Mouse (Mus musculus): ENCODE measurements around the gene Cyfip2. TPM values are rescaled to one million over a fixed set of nuclear protein-coding genes. Genes with fewer than 3 reads are reported as not detected.

Gene Cyfip2
- polyA plus RNA-seq (2014; fragmentation: Illumina TruSeq; extraction: RNeasy Lipid Tissue Mini Kit (QIAGEN cat#74804); ENCODE audit: low replicate concordance): 3.7 TPM

GRCm38 (mm10) chr11:46312523-46313035, at the start of gene Cyfip2:
Gene Cyfip2, minus strand, starts transcription at chr11:46312859.

GRCm38 (mm10) chr11:46235334-46235733, 77.3 kb downstream of the Cyfip2 start, which contains the start of gene Fndc9:
Gene Fndc9, plus strand, starts transcription at chr11:46235531.

GRCm38 (mm10) chr11:46165866-46166585, 146.6 kb downstream of the Cyfip2 start, which contains the start of gene Nipal4:
Gene Nipal4, minus strand, starts transcription at chr11:46166508.

Other genes with a start within 250 kb of the Cyfip2 start
- gene Nipal4, start 146.4 kb downstream of the Cyfip2 start, polyA plus RNA-seq (2014; fragmentation: Illumina TruSeq; extraction: RNeasy Lipid Tissue Mini Kit (QIAGEN cat#74804); ENCODE audit: low replicate concordance): 0.19 TPM
- not detected for gene Fndc9, start 77.3 kb downstream of the Cyfip2 start, polyA plus RNA-seq (2014; fragmentation: Illumina TruSeq; extraction: RNeasy Lipid Tissue Mini Kit (QIAGEN cat#74804); ENCODE audit: low replicate concordance)
- 1.1 TPM for gene Itk, start 76.7 kb upstream of the Cyfip2 start, polyA plus RNA-seq (2014; fragmentation: Illumina TruSeq; extraction: RNeasy Lipid Tissue Mini Kit (QIAGEN cat#74804); ENCODE audit: low replicate concordance)
- gene Fam71b, start 83.7 kb upstream of the Cyfip2 start, polyA plus RNA-seq (2014; fragmentation: Illumina TruSeq; extraction: RNeasy Lipid Tissue Mini Kit (QIAGEN cat#74804); ENCODE audit: low replicate concordance): not detected
- gene Med7, start 124.1 kb upstream of the Cyfip2 start, polyA plus RNA-seq (2014; fragmentation: Illumina TruSeq; extraction: RNeasy Lipid Tissue Mini Kit (QIAGEN cat#74804); ENCODE audit: low replicate concordance): 79.7 TPM
- gene Havcr2, start 142.1 kb upstream of the Cyfip2 start, polyA plus RNA-seq (2014; fragmentation: Illumina TruSeq; extraction: RNeasy Lipid Tissue Mini Kit (QIAGEN cat#74804); ENCODE audit: low replicate concordance): 4.3 TPM
- gene Gm12169, start 211.4 kb upstream of the Cyfip2 start, polyA plus RNA-seq (2014; fragmentation: Illumina TruSeq; extraction: RNeasy Lipid Tissue Mini Kit (QIAGEN cat#74804); ENCODE audit: low replicate concordance): not detected